Mouse (Mus musculus): Measurements from ENCODE around the gene Nat9.

GRCm38 (mm10) chr11:115195933-115196332 lies 8.3 kb upstream of the Nat9 start:
- no peak for TF ChIP-seq CTCF (conservative IDR thresholded peaks at IDR 0.05; ENCODE audit: low read length)
- TF ChIP-seq NANOG (IDR thresholded peaks at IDR 0.05; ENCODE audit: borderline replicate concordance, low read length): no peak
- no peak for TF ChIP-seq POU5F1 (IDR thresholded peaks at IDR 0.05; ENCODE audit: borderline replicate concordance, low read length)

Measured in E14TG2a.4 (cell line).